Mouse (Mus musculus): ENCODE measurements around the gene Gbp5.

DNA sequence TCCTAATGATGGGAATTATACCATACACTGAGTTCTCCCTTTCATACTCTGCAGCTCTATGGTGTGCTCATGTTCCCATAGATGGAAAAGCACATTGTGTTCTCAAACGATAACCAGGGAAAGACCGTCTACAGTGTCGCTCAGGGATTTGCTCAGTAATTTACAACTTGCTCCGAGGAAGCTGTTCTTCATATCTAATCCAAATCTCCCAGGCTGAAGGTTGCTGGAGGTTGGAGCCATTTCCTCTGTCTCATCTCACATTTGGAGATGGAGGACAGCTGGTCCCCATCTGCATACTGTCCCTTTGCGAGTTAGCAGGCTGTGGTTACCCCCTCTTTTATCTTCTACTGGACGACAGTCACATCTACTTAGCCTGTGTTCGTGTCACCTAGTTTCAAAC, 34.5 kb upstream of the Gbp5 start:
- no peak for TF ChIP-seq CTCF (IDR thresholded peaks at IDR 0.05; ENCODE audit: low read depth)
- no peak for TF ChIP-seq EP300 (IDR thresholded peaks at IDR 0.05; ENCODE audit: low read depth)
